Mouse (Mus musculus) ovary, adult 18-20 months (tissue): ENCODE results near the gene Adat1.
"Not testable (repeated sequence)": the region's sequence is repeated elsewhere in the genome, so short reads cannot be mapped to it uniquely, and the experiment has no call there.

Experiments used
- DNase-seq: peaks from one replicate; pipeline ENCODE4 v3.0.0; 2022; ENCODE audit warnings: low spot score, mixed read lengths

Gene Adat1

GRCm38 (mm10) chr8:111938076-111938985, 53.8 kb downstream of the Adat1 start:
- DNase-seq: not testable (repeated sequence)

- no peak for DNase-seq
Observed at GRCm38 (mm10) chr8:111937184-111937583, 54.9 kb downstream of the Adat1 start.

GRCm38 (mm10) chr8:111934201-111934600, 57.9 kb downstream of the Adat1 start:
- no peak for DNase-seq

- peak; percentile 89 for DNase-seq
Observed at GRCm38 (mm10) chr8:111933348-111934076, 58.6 kb downstream of the Adat1 start, which contains the start of gene Tmem231. Gene Tmem231 (minus strand): TSS chr8:111933881.

- peak; percentile 67 for DNase-seq
Observed at GRCm38 (mm10) chr8:111932580-111933336, 59.3 kb downstream of the Adat1 start.

- DNase-seq: no peak
Observed at GRCm38 (mm10) chr8:111931721-111932120, 60.4 kb downstream of the Adat1 start.

- DNase-seq: no peak
Observed at GRCm38 (mm10) chr8:111929648-111930344, 62.3 kb downstream of the Adat1 start.

- DNase-seq: no peak
Observed at GRCm38 (mm10) chr8:111924976-111925375, 67.1 kb downstream of the Adat1 start.

- DNase-seq: no peak
Observed at GRCm38 (mm10) chr8:111923383-111923804, 68.7 kb downstream of the Adat1 start.

- no peak for DNase-seq
Observed at GRCm38 (mm10) chr8:111920971-111921370, 71.1 kb downstream of the Adat1 start.

GRCm38 (mm10) chr8:111919663-111920062, 72.4 kb downstream of the Adat1 start:
- DNase-seq: no peak
